Mouse (Mus musculus) small intestine, adult 2 months (tissue): ENCODE results near the gene Lhfp.

Source experiments
- CTCF ChIP-seq: fragments of 200-500 bp; IDR thresholded peaks from 2 replicates; pipeline ENCODE4 v1.5.1; 2012; ENCODE audit warnings: low read depth, mild to moderate bottlenecking, control low read depth, inconsistent platforms, low read length, moderate library complexity, mixed read lengths; ENCODE audit not compliant: insufficient replicate concordance, insufficient read length; ENCODE audit errors: extremely low read depth
- POLR2A ChIP-seq: fragments of 200-500 bp; IDR thresholded peaks from 2 replicates; pipeline ENCODE4 v1.6.1; 2012; ENCODE audit warnings: low read depth, mild to moderate bottlenecking, control low read depth, inconsistent platforms, low read length, moderate library complexity

- no peak for TF ChIP-seq CTCF
- no peak for TF ChIP-seq POLR2A
Observed at GRCm38 (mm10) chr3:52993296-52993695, 48.0 kb upstream of the Lhfp start.
